Mouse (Mus musculus): ENCODE results near the gene Ahctf1.

- TF ChIP-seq CTCF (IDR thresholded peaks at IDR 0.05; ENCODE audit: borderline replicate concordance, control insufficient read depth, extremely low read depth, insufficient read depth, low read length, poor library complexity) (no peak), POLR2A (IDR thresholded peaks at IDR 0.05; ENCODE audit: control insufficient read depth, extremely low read depth, insufficient read depth, low read length, poor library complexity) (no peak)
Measured at GRCm38 (mm10) chr1:179776831-179777230, 26.6 kb downstream of the Ahctf1 start.
